Mouse (Mus musculus) forelimb bud, embryonic 11.5 days (tissue): ENCODE measurements around the gene Prf1.
A peak's percentile ranks its signal among the peaks of the same experiment; 100 is the strongest.

ENCODE experiments used
- DNase-seq: peaks from one replicate; pipeline ENCODE4 v3.0.0-alpha.2; 2012; ENCODE audit warnings: low read depth, low spot score

Gene Prf1

DNA sequence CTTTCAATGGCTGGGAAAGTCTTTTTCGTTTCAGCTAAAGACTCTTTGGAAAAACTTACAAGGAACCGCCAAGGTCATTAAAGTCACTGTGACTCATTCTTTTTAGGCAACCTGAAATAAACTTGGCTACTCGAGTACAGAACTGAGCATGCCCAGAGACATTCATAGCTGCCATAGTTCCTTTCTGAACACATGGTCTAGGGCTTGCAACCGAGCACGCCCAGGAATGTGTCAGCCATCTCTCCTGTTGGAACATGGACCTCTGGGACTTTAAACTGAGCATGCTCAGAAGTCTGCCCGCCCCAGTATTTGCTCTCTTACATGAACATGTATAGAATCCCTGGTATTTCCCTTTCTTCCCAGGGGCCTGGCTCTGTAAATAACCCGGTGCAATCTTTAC is 11.4 kb upstream of the Prf1 start:
- DNase-seq, result no peak

DNA sequence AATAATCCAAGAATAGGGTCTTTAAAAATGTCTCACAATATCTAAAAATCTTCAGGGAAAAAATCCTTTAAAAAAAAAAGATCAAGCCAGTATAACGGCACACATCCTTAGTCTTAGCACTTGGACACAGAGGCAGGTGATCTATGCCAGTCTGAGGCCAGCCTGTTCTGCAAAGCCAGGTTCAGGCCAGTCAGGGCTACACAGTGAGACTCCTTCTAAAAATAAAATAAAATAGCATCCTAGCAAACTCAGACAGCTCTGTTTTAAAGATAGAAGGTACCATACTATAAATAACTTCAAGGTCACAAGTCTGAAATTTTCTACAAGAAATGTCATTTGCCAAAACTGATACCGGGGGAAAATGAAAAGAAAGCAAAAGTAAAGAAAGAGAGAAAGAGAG is 7.6 kb upstream of the Prf1 start:
- no peak for DNase-seq

GRCm38 (mm10) chr10:61290479-61290878 is 7.2 kb upstream of the Prf1 start:
- no peak for DNase-seq

GRCm38 (mm10) chr10:61294242-61294641 is 3.4 kb upstream of the Prf1 start:
- DNase-seq, result no peak

- DNase-seq, result no peak
Measured at GRCm38 (mm10) chr10:61296713-61297445, 754 bp upstream of the Prf1 start.

DNA sequence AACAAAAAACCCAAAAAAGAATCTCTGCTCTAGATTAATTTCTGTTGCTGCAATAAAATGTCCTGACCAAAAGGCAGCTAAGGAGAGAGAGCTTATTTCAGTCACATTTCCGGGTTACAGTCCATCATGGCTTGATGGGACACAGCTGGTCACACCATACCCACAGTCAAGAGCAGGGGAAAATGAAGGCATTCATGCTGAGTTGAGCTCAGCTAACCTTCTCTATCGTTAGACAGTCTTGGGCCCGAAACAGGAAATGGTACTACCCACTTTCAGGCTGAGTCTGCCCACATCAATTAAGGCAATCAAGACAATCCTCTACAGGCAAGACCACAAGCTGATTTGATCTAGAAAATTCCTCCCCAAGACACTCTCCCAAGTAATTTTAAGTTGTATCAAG is 3.4 kb downstream of the Prf1 start:
- DNase-seq, result no peak

DNA sequence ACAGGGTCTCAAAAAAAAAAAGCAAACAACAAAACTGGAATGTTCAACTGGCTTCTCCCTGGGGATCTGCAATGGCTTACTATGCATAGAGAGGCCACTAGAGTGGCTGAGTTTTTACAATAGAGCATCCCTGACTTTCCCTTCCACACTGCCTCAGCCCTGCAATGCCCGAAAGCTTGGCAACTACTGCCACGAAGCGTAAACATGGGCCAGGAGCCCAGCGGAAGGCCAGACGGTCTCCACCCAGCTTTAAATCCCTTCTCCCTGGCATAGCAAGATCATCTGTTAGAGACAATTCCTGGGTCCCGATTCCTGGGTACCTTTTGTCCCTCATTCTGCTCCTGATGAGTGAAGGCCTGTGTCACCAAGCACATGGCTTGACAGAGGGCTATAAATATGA is 6.4 kb downstream of the Prf1 start:
- no peak for DNase-seq

- no peak for DNase-seq
Measured at GRCm38 (mm10) chr10:61305928-61306590, 8.4 kb downstream of the Prf1 start.

- peak; percentile 67 for DNase-seq
Measured at GRCm38 (mm10) chr10:61308706-61309320, 11.2 kb downstream of the Prf1 start.

DNA sequence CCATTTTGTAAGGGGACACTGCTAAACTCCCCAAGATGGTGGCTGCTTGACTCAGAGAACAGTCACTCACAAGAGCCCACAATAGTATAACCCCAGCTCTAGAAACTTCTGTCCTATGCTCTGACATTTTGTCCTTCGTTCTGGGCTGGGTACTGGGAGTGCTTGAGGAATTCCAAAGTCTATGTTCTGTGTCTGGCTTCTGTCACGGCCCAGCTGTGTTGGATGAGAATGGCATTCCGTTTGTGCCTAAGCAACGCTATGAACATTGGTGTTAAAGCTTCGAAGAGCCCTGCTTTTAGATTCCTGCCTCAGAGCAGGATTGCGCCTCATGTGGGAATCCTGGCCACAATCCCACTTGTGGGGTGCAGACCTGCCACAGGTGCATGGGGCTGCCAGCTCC is 14.5 kb downstream of the Prf1 start:
- peak; percentile 25 for DNase-seq

GRCm38 (mm10) chr10:61312754-61313153 is 15.1 kb downstream of the Prf1 start:
- DNase-seq, result peak; percentile 52

GRCm38 (mm10) chr10:61313750-61314149 is 16.1 kb downstream of the Prf1 start:
- DNase-seq, result no peak

DNA sequence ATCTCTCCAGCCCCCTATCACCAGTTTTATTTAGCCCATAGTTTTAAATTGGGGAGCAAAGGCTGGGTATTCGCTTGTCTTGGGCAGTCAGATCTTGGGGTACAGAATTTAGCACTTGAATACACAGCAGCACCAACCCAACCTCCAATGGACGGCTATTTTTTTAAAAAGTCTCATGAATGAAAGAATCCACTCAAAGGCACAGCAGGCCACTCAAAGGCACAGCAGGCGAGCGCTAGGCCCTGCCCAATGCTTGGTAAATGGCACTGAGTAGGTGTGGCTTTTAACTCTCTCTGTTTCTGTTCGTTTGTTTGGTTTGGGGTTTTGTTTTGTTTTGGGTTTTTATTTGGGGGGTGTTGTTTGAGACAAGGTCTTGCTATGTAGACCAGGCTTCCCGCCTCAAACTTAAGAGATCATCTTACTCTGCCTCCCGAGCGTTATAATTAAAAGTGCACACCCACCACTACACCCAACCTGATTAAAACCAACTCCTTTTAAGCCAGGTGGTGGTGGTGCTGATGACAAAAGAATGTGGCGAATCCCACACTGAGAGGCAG is 17.8 kb downstream of the Prf1 start:
- DNase-seq, result no peak

DNA sequence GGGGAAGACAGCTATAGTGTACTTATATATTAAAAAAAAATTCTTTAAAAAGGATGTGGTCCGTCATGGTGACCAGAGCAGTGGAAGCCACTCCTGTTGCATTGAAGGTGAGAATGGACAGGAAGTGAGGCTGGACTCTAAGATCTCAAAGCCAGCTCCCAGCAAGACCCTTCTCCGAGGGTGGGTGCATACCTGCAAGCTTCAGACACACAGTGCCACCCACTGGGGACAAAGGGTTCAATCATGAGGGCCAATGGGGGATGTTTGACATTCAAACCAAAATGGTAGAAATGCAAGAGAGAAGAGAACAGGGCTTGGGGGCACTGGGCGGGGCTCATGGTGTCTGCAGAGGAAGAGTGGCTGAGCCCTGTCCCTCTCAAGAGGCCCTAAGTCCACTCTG is 20.9 kb downstream of the Prf1 start:
- DNase-seq, result no peak

GRCm38 (mm10) chr10:61324717-61325116 is 27.1 kb downstream of the Prf1 start:
- no peak for DNase-seq

DNA sequence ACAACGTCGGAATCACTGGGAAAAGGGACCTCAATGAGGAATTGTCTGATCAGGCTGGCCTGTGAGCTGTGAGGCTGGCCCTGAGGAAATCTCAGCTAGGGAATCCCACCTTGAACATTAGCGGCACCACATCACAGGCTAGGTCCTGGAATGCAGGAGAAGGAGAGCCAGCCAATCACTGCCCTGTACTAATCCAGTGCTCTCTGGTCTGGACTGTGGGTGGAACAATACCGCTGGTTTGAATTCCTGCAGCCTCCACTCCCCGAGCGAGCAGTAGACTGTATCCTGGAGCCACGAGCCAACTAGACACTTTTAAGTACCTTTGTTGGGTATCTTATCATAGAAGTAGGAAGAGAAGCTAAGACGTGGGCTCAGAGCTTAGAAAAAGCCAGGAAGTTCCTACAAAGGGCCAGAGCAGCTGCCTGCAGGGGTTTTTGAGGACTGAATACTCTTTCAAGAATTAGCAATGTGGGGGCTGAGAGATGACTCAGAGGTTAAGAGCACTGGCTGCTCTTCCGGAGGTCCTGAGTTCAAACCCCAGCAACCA is 28.2 kb downstream of the Prf1 start:
- peak; percentile 43 for DNase-seq

DNA sequence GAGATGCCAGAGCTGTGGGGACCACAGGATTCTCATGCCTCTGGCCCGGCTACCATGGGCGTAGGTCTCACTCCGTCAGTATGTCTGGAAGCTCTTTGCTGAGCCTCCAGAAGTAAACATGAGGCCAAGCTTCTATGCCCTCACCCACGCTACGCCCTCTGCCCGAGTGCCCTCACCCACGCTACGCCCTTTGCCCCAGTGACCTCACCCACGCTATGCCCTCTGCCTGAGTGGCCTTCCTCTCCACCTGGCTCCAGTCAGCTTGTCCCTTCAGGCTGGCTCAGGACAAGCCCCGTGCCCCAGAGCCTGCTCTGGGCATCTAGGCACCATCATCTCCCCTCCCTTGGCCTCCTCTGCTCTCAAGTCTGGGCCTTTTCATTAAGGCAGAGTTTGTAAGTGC is 29.9 kb downstream of the Prf1 start:
- DNase-seq, result no peak

DNA sequence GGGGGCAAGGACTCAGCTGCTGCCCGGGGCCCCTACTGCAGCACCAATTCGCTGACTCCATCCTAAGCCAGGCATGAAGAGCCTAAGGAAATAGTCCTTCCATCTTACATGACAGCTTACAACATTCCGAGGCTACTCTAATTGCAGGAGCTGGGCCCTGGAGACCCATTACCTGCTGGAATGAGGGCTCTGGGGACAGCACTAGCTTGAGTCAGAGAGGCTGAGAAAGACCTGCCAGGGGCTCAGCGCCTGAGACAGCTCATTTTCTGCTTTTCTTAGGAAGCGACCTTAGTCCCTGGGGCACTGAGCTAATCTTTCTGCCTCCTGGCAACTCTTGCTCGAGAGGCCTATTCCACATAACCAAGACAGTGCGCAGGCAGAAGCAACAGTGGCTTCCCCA is 31.3 kb downstream of the Prf1 start:
- DNase-seq, result peak; percentile 28

- DNase-seq, result no peak
Measured at GRCm38 (mm10) chr10:61331046-61331445, 33.4 kb downstream of the Prf1 start.

DNA sequence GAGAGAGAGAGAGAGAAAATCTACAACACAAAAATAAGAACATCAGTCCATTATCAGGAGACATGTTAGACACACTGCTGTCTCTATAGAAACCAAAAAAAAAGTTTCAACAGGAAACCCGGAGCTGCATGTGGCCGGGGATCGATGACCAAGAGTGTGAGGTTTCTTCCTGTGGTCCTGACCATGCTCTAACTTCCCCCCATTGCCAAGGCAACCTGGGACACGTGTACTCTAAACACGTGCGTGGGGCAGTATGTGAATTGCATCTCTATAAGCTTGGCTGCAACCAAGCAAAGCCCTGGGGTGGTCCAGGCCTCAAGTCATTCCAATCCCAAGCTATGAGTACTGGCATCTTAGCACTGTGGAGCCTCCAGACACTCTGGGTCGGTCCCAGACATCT is 36.9 kb downstream of the Prf1 start:
- no peak for DNase-seq

DNA sequence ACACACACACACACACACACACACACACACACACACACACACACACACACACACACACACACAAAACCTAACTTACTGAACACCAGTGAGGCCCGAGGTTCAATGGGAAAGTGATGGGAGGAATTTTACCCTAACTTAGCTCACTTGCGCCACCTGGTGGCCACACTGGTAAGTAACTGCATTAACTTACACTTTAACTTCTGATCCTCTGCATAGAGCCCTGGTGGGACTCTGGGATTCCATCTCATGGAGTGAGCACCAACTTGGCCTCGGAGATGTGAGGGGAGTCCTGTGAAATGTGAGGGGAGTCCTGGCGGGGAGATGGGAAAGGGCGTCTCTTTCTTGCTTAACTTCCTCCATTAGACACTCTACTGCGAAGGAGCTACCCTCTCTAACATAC is 38.5 kb downstream of the Prf1 start:
- DNase-seq, result peak; percentile 89

GRCm38 (mm10) chr10:61336592-61336991 is 39.0 kb downstream of the Prf1 start:
- DNase-seq, result no peak
